Mouse (Mus musculus): Measurements from ENCODE around the gene Drd3. TPM values are rescaled to one million over a fixed set of nuclear protein-coding genes. Genes with fewer than 3 reads are reported as not detected.

The Drd3 gene
- polyA plus RNA-seq, 1 experiment from 2014 or later, result 0.27 TPM

DNA sequence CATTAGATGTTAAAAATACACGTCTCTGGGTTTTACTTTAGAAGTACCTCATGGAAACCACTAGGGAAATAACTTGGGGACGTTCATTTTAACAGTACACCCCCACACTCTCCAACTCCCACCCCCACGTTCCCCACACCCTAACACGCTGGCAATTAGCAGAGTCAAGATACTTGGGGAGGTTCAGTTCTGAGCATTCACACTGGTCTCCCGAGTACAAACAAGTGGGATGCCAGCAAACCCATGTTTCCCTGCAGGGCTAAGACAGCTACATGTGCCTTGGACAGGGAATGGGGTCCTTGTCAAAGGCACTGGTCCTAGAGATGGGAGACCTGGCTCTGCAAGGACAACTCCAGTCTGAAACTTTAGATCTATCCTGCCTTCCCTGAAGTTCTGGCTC lies 48.6 kb downstream of the Drd3 start:
- TF ChIP-seq EP300 (optimal IDR thresholded peaks at IDR 0.05) (no peak), CTCF (IDR thresholded peaks at IDR 0.05; ENCODE audit: low read depth) (no peak)
- ATAC-seq (ENCODE audit: low FRiP score, low TSS enrichment), result no peak

GRCm38 (mm10) chr16:43804364-43804763 lies 50.5 kb downstream of the Drd3 start:
- no peak overlapping the region for H3K4me2 ChIP-seq (replicated peaks; ENCODE audit: low read depth)
- H3K36me3 ChIP-seq (ENCODE audit: control insufficient read depth, insufficient read depth, low read length), result no peaks in the 10 kb centered on the region
- H3K27me3 ChIP-seq (ENCODE audit: control insufficient read depth, insufficient read depth, low read length), result no peaks in the 10 kb centered on the region
- 73% methylated on average over 6 of the region's 6 CpGs for WGBS
- no peak overlapping the region for H3K27ac ChIP-seq (replicated peaks)
- no peak overlapping the region for H3K9ac ChIP-seq (ENCODE audit: low read length)
- ATAC-seq (ENCODE audit: low FRiP score, low TSS enrichment) (no peak), DNase-seq (ENCODE audit: low spot score) (no peak)
- no peak overlapping the region for H3K4me3 ChIP-seq (ENCODE audit: low read depth, low read length)
- TF ChIP-seq CTCF (IDR thresholded peaks at IDR 0.05; ENCODE audit: low read depth), result no peak
- no peak for TF ChIP-seq EP300 (optimal IDR thresholded peaks at IDR 0.05)
- 0 out of 2 replicates have a peak, but pooled peaks cover 4% of the 10 kb centered on the region for H3K4me1 ChIP-seq (replicated peaks; ENCODE audit: control insufficient read depth, insufficient read depth)
- no peaks in the 10 kb centered on the region for H3K9me3 ChIP-seq (ENCODE audit: control insufficient read depth, low read length)

More for the DNA sequence above, 48.6 kb downstream of the Drd3 start:
- no peak for DNase-seq (ENCODE audit: low spot score)
- Histone ChIP-seq H3K4me3 (ENCODE audit: low read depth, low read length) (no peak overlapping the region), H3K4me1 (replicated peaks; ENCODE audit: control insufficient read depth, insufficient read depth) (0 out of 2 replicates have a peak, but pooled peaks cover 4% of the 10 kb centered on the region), H3K27ac (replicated peaks) (no peak overlapping the region), H3K36me3 (ENCODE audit: control insufficient read depth, insufficient read depth, low read length) (no peaks in the 10 kb centered on the region), H3K9me3 (ENCODE audit: control insufficient read depth, low read length) (no peaks in the 10 kb centered on the region), H3K9ac (ENCODE audit: low read length) (no peak overlapping the region), H3K4me2 (replicated peaks; ENCODE audit: low read depth) (no peak overlapping the region), H3K27me3 (ENCODE audit: control insufficient read depth, insufficient read depth, low read length) (no peaks in the 10 kb centered on the region)
- 38% methylated on average over 5 of the region's 5 CpGs for WGBS

GRCm38 (mm10) chr16:43807048-43807447 lies 53.2 kb downstream of the Drd3 start:
- no peaks in the 10 kb centered on the region for H3K27me3 ChIP-seq (ENCODE audit: control insufficient read depth, insufficient read depth, low read length)
- no peak overlapping the region for H3K27ac ChIP-seq (replicated peaks)
- DNase-seq (ENCODE audit: low spot score) (peak; percentile 74), ATAC-seq (ENCODE audit: low FRiP score, low TSS enrichment) (peak; percentile 98)
- H3K4me3 ChIP-seq (ENCODE audit: low read depth, low read length), result no peak overlapping the region
- 56% methylated on average over 16 of the region's 16 CpGs for WGBS
- H3K9ac ChIP-seq (ENCODE audit: low read length), result no peak overlapping the region
- TF ChIP-seq EP300 (optimal IDR thresholded peaks at IDR 0.05) (no peak), CTCF (IDR thresholded peaks at IDR 0.05; ENCODE audit: low read depth) (no peak)
- H3K4me1 ChIP-seq (replicated peaks; ENCODE audit: control insufficient read depth, insufficient read depth), result no peaks in the 10 kb centered on the region
- no peaks in the 10 kb centered on the region for H3K36me3 ChIP-seq (ENCODE audit: control insufficient read depth, insufficient read depth, low read length)
- no peaks in the 10 kb centered on the region for H3K9me3 ChIP-seq (ENCODE audit: control insufficient read depth, low read length)
- no peak overlapping the region for H3K4me2 ChIP-seq (replicated peaks; ENCODE audit: low read depth)

GRCm38 (mm10) chr16:43809429-43809828 lies 55.6 kb downstream of the Drd3 start:
- DNase-seq (ENCODE audit: low spot score) (no peak), ATAC-seq (ENCODE audit: low FRiP score, low TSS enrichment) (peak; percentile 53; the same call in 1 of the 2 replicates)
- Histone ChIP-seq H3K4me3 (ENCODE audit: low read depth, low read length) (no peak overlapping the region), H3K9me3 (ENCODE audit: control insufficient read depth, low read length) (no peaks in the 10 kb centered on the region), H3K36me3 (ENCODE audit: control insufficient read depth, insufficient read depth, low read length) (no peaks in the 10 kb centered on the region), H3K27me3 (ENCODE audit: control insufficient read depth, insufficient read depth, low read length) (no peaks in the 10 kb centered on the region), H3K4me2 (replicated peaks; ENCODE audit: low read depth) (no peak overlapping the region), H3K4me1 (replicated peaks; ENCODE audit: control insufficient read depth, insufficient read depth) (no peaks in the 10 kb centered on the region), H3K27ac (replicated peaks) (no peak overlapping the region), H3K9ac (ENCODE audit: low read length) (no peak overlapping the region)
- WGBS, result 73% methylated on average over 2 of the region's 2 CpGs
- TF ChIP-seq EP300 (optimal IDR thresholded peaks at IDR 0.05) (no peak), CTCF (IDR thresholded peaks at IDR 0.05; ENCODE audit: low read depth) (no peak)

GRCm38 (mm10) chr16:43811402-43811801 lies 57.6 kb downstream of the Drd3 start:
- Histone ChIP-seq H3K27me3 (ENCODE audit: control insufficient read depth, insufficient read depth, low read length) (no peaks in the 10 kb centered on the region), H3K9me3 (ENCODE audit: control insufficient read depth, low read length) (no peaks in the 10 kb centered on the region), H3K27ac (replicated peaks) (no peak overlapping the region), H3K4me3 (ENCODE audit: low read depth, low read length) (no peak overlapping the region), H3K9ac (ENCODE audit: low read length) (no peak overlapping the region), H3K4me2 (replicated peaks; ENCODE audit: low read depth) (no peak overlapping the region), H3K36me3 (ENCODE audit: control insufficient read depth, insufficient read depth, low read length) (no peaks in the 10 kb centered on the region), H3K4me1 (replicated peaks; ENCODE audit: control insufficient read depth, insufficient read depth) (no peaks in the 10 kb centered on the region)
- DNase-seq (ENCODE audit: low spot score) (no peak), ATAC-seq (ENCODE audit: low FRiP score, low TSS enrichment) (no peak)
- TF ChIP-seq EP300 (optimal IDR thresholded peaks at IDR 0.05) (no peak), CTCF (IDR thresholded peaks at IDR 0.05; ENCODE audit: low read depth) (no peak)
- 69% methylated on average over 1 of the region's 1 CpGs for WGBS

- Histone ChIP-seq H3K4me3 (ENCODE audit: low read depth, low read length) (no peak overlapping the region), H3K27ac (replicated peaks) (no peak overlapping the region), H3K36me3 (ENCODE audit: control insufficient read depth, insufficient read depth, low read length) (no peaks in the 10 kb centered on the region), H3K9me3 (ENCODE audit: control insufficient read depth, low read length) (no peaks in the 10 kb centered on the region), H3K4me2 (replicated peaks; ENCODE audit: low read depth) (no peak overlapping the region), H3K27me3 (ENCODE audit: control insufficient read depth, insufficient read depth, low read length) (no peaks in the 10 kb centered on the region), H3K9ac (ENCODE audit: low read length) (no peak overlapping the region), H3K4me1 (replicated peaks; ENCODE audit: control insufficient read depth, insufficient read depth) (no peaks in the 10 kb centered on the region)
- WGBS, result 60% methylated on average over 4 of the region's 4 CpGs
- no peak for DNase-seq (ENCODE audit: low spot score)
- ATAC-seq (ENCODE audit: low FRiP score, low TSS enrichment), result no peak
- TF ChIP-seq CTCF (IDR thresholded peaks at IDR 0.05; ENCODE audit: low read depth), result no peak
- TF ChIP-seq EP300 (optimal IDR thresholded peaks at IDR 0.05), result no peak
These were observed 60.8 kb downstream of the Drd3 start for GRCm38 (mm10) chr16:43814644-43815043.

All from stomach, postnatal 0 days (tissue).